Mouse (Mus musculus) hindbrain, embryonic 15.5 days (tissue): Measurements from ENCODE around the gene Asic4. TPM values are rescaled to one million over a fixed set of nuclear protein-coding genes. Genes with fewer than 3 reads are reported as not detected.

Source experiments
- ATAC-seq: fragments of 200-750 bp; cut with Nextera tagmentation; 2 replicates; pipeline ENCODE4 v1.8.0; 2017; ENCODE audit warnings: low read depth, moderate number of reproducible peaks, moderate TSS enrichment; ENCODE audit not compliant: low FRiP score
- H3K27ac ChIP-seq: fragments of 300-500 bp; sonication (generic); replicated peaks from 2 replicates; pipeline ENCODE4 v1.5.1; 2015; ENCODE audit warnings: mild to moderate bottlenecking, inconsistent platforms
- H3K27me3 ChIP-seq: fragments of 300-500 bp; sonication (generic); 2 replicates; pipeline ENCODE4 v1.6.1; 2015; ENCODE audit warnings: control low read depth, inconsistent platforms
- H3K36me3 ChIP-seq: fragments of 300-500 bp; sonication (generic); 2 replicates; pipeline ENCODE4 v1.6.1; 2015; ENCODE audit warnings: control low read depth, inconsistent platforms
- H3K4me1 ChIP-seq: fragments of 300-500 bp; sonication (generic); replicated peaks from 2 replicates; pipeline ENCODE4 v1.6.1; 2015; ENCODE audit warnings: control low read depth, inconsistent platforms
- H3K4me2 ChIP-seq: fragments of 300-500 bp; sonication (generic); 2 replicates; pipeline ENCODE4 v1.6.1; 2015; ENCODE audit warnings: moderate library complexity, mild to moderate bottlenecking, inconsistent platforms
- H3K4me3 ChIP-seq: fragments of 300-500 bp; sonication (generic); 2 replicates; pipeline ENCODE4 v1.5.1; 2015; ENCODE audit warnings: mild to moderate bottlenecking, inconsistent platforms
- H3K9ac ChIP-seq: fragments of 300-500 bp; sonication (generic); 2 replicates; pipeline ENCODE4 v1.6.1; 2015; ENCODE audit warnings: inconsistent platforms
- H3K9me3 ChIP-seq: fragments of 300-500 bp; sonication (generic); 2 replicates; pipeline ENCODE4 v1.6.1; 2016; ENCODE audit warnings: control low read depth, inconsistent platforms
- WGBS: fragments of 180-500 bp; shearing (Covaris S2); methylation state at CpG from one replicate; pipeline ENCODE4 v1.1.7; 2015; 5-methylcytosine and 5-hydroxymethylcytosine counted together
- polyA plus RNA-seq: library from polyadenylated mRNA; unstranded; fragments of >200 nt; fragmentation: Nextera tagmentation; extraction: Ambion mirVana; gene quantifications from 2 replicates; pipeline ENCODE4 v1.2.1, GENCODE M21; 2015

The Asic4 gene
- 21.2 and 22.8 TPM in 2 replicates for polyA plus RNA-seq

DNA sequence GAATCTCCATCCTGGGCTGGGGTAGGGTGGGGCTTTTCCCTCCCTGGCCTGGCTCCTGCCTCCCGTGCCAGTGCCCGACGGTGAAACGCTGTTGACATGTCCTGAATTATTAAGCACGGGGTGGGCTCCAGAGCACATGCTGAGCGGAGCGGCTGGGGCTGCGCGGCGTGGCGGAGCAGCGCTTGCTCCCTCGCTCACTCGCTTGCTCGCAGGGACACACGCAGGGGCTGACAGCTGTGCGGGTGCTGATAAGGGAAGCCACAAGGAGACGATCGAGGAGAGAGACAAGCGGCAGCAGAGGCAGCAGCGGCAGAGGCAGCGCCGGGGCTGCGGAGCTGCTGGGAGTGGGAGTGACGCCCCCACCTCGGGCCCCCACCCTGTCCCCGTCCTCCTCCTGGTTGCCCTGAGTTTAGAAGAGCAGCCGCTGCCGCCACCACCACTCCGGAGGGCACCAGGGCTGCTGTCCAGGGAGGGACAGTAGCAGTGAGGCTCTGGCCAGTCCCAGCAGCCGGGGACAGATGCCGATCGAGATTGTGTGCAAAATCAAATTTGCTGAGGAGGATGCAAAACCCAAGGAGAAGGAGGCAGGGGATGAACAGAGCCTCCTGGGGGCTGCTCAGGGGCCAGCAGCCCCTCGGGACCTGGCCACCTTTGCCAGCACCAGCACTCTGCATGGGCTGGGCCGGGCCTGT is at the start of gene Asic4:
Gene Asic4, plus strand, starts transcription at position 123 of the 692 bp plus-strand sequence.
- peak within 1 kb of the TSS; percentile 40 for H3K4me3 ChIP-seq
- ATAC-seq: 0 out of 2 replicates have a peak, but pooled peaks have one; percentile 17
- H3K9me3 ChIP-seq: no peaks in the 10 kb centered on the region
- H3K27ac ChIP-seq: peak within 1 kb of the TSS; percentile 43
- H3K4me2 ChIP-seq: peak within 1 kb of the TSS; percentile 73
- WGBS: 3% methylated on average over 35 of the region's 35 CpGs
- peak within 1 kb of the TSS; percentile 51 for H3K9ac ChIP-seq
- H3K27me3 ChIP-seq: peaks cover 15% of the 10 kb centered on the region; the same call in 1 of the 2 replicates
- peaks cover 77% of the 10 kb centered on the region for H3K4me1 ChIP-seq
- H3K36me3 ChIP-seq: no peaks in the 10 kb centered on the region

DNA sequence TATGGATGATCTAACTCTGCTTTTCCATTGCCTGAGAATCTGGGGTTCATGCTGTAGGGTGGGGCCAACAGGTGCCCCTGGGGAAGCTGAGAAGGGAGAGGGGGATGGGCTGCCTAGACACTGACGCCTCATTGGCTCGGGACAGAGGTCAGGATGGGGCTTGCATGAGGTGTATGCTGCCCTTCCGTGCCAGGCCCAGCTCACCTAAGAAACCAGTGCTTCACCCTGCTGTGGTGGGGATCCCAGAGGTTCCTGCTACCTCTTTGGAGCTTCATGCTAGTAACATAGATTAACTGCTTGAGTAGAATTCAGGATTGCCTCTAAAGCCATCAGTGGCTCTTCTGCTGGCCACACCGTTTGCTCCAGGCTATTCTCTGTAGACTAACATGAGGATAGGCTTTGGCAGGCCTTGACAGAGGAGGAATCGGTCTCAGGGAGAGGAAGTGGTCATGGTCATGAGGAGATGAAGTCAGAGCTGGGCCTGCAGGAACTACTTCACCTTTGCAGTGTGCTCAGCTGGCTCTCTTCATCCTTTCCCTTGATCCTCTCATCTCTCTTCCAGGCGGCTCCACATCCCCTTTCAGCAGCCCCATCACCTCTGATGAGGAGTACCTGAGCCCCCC is 49.6 kb upstream of the Asic4 start:
- H3K9ac ChIP-seq: no peak overlapping the region
- 45% methylated on average over 6 of the region's 6 CpGs for WGBS
- no peaks in the 10 kb centered on the region for H3K27me3 ChIP-seq
- H3K36me3 ChIP-seq: peaks cover 25% of the 10 kb centered on the region
- peaks cover 24% of the 10 kb centered on the region for H3K4me1 ChIP-seq
- H3K9me3 ChIP-seq: no peaks in the 10 kb centered on the region
- H3K27ac ChIP-seq: no peak overlapping the region
- no peak overlapping the region for H3K4me3 ChIP-seq
- no peak for ATAC-seq
- peak overlapping the region; percentile 32 for H3K4me2 ChIP-seq

DNA sequence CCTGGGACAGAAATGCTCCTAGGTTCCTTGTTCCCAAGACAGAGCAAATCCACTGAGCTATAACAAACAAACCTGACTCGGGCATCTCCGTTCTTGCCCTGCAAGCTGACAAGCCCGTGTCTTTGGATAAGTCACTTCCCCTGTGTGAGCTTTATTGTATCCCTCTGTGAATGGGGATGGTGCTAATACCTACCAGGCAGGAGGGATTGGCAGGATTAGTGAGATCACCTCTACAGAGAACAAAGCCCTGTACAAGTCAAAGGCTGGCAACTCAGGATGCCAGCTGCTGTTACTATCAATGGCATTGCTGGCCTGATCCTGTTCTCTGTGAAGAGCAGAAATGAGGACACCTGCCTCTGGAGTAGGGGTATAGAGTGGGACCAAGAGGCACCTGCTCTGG is 44.7 kb upstream of the Asic4 start:
- 83% methylated on average over 3 of the region's 3 CpGs for WGBS
- H3K4me3 ChIP-seq: no peak overlapping the region
- no peak overlapping the region for H3K27ac ChIP-seq
- H3K36me3 ChIP-seq: peaks cover 34% of the 10 kb centered on the region
- no peaks in the 10 kb centered on the region for H3K27me3 ChIP-seq
- H3K9ac ChIP-seq: no peak overlapping the region
- H3K9me3 ChIP-seq: no peaks in the 10 kb centered on the region
- ATAC-seq: no peak
- H3K4me2 ChIP-seq: no peak overlapping the region
- peaks cover under 1% of the 10 kb centered on the region for H3K4me1 ChIP-seq

DNA sequence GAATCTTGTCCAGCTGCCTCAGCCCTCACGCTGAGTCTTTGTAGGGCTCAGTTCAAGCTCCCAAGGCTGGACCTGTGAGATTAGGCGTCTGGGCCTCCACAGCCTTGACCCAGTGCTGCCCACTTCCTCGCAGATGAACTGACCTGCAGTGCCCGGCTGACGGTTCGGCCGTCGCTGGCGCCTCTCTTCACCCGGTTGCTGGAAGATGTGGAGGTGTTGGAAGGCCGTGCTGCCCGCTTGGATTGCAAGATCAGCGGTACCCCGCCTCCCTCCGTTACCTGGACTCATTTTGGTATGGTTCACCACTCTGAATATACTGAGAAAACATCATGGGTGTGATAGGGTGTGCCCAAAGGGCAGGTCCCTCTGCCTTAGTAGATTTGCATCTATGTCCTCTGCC is 44.1 kb upstream of the Asic4 start:
- H3K36me3 ChIP-seq: peaks cover 32% of the 10 kb centered on the region
- H3K4me3 ChIP-seq: no peak overlapping the region
- no peaks in the 10 kb centered on the region for H3K27me3 ChIP-seq
- H3K4me2 ChIP-seq: no peak overlapping the region
- no peak overlapping the region for H3K9ac ChIP-seq
- 93% methylated on average over 15 of the region's 15 CpGs for WGBS
- H3K4me1 ChIP-seq: no peaks in the 10 kb centered on the region
- ATAC-seq: no peak
- H3K9me3 ChIP-seq: no peaks in the 10 kb centered on the region
- H3K27ac ChIP-seq: no peak overlapping the region

DNA sequence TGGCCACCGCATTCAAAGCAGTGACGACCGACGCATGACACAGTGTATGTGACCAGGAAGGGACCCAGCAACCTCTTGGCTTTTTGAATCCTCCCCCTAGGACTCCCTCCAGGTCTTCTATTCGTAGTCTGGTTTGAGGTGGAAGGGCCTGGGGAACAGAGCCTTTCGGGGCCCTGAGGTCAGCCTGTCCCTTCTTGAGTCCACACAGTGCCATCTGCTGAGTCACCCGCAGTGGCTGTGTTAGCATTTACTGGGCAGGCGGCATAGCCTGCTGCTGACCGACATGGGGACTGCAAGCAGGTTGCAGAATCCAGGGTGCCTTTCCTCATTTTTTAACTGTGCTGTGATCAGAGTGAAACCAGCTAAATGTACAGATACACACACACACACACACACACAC is 43.2 kb upstream of the Asic4 start:
- no peak for ATAC-seq
- Histone ChIP-seq H3K9me3 (no peaks in the 10 kb centered on the region), H3K4me2 (no peak overlapping the region), H3K27ac (no peak overlapping the region), H3K27me3 (no peaks in the 10 kb centered on the region), H3K36me3 (peaks cover 24% of the 10 kb centered on the region), H3K4me3 (no peak overlapping the region), H3K4me1 (no peaks in the 10 kb centered on the region), H3K9ac (no peak overlapping the region)
- WGBS: 95% methylated on average over 9 of the region's 9 CpGs

DNA sequence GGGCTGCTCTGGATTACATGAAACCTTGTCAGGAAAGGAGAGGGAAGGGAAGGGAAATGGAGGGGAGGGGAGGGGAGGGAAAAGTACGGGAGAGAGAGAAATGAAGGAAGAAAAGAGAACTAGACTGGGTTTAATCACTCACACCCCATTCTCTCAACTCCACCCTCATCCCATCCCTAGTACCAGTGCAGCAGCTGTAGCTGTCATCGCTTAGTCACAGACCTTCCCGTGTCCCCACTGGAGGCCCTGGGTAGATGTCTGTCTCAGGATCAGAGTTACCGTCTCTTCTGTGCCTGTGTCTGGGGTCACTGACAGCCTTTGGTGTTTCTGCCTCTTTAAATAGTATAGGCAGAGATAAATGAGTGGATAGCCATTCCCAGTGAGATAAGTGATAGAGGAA is 42.0 kb upstream of the Asic4 start:
- 74% methylated on average over 4 of the region's 4 CpGs for WGBS
- Histone ChIP-seq H3K36me3 (peaks cover 15% of the 10 kb centered on the region; the same call in 1 of the 2 replicates), H3K4me1 (no peaks in the 10 kb centered on the region), H3K4me2 (no peak overlapping the region), H3K9ac (no peak overlapping the region), H3K27me3 (no peaks in the 10 kb centered on the region), H3K9me3 (no peaks in the 10 kb centered on the region), H3K27ac (no peak overlapping the region), H3K4me3 (no peak overlapping the region)
- ATAC-seq: no peak

DNA sequence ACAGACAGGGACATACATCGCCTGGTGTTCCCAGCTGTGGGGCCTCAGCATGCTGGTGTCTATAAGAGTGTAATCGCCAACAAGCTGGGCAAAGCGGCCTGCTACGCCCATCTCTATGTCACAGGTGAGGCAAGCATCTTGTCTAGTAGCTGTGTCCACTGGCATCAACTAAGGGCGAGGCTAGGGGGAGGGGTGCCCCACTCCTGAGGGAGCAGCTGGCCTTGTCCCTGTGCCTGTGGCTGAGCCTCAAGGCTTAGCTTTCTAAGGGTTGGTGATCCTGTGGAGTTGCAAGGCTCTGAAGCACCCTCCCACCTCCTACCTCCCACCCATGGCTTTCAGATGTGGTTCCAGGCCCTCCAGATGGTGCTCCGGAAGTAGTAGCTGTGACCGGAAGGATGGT is 40.3 kb upstream of the Asic4 start:
- WGBS: 95% methylated on average over 7 of the region's 7 CpGs
- H3K4me3 ChIP-seq: no peak overlapping the region
- H3K27me3 ChIP-seq: no peaks in the 10 kb centered on the region

DNA sequence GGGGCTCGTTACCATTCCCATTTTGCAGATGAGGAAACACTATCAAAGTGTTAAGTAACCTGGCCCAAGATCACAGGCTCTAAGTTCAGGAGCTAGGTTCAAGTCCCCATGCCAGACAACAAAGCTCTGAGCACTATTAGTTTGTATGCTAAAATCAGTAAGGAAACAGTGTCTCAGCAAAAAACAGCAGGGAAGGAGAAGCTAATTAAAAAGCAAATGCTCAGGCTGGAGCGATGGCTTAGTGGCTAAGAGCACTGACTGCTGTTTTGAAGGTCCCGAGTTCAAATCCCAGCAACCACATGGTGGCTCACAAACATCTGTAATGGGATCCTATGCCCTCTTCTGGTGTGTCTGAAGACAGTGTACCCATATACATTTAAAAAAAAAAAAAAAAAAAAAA is 38.0 kb upstream of the Asic4 start:
- 87% methylated on average over 3 of the region's 3 CpGs for WGBS
- Histone ChIP-seq H3K9me3 (no peaks in the 10 kb centered on the region), H3K4me3 (no peak overlapping the region), H3K4me1 (no peaks in the 10 kb centered on the region), H3K9ac (no peak overlapping the region), H3K27me3 (no peaks in the 10 kb centered on the region), H3K27ac (no peak overlapping the region), H3K36me3 (peaks cover 18% of the 10 kb centered on the region), H3K4me2 (no peak overlapping the region)
- ATAC-seq: no peak

More for the DNA sequence above, 40.3 kb upstream of the Asic4 start:
- ATAC-seq: no peak
- no peak overlapping the region for H3K9ac ChIP-seq
- no peak overlapping the region for H3K27ac ChIP-seq
- no peak overlapping the region for H3K4me2 ChIP-seq
- peaks cover 18% of the 10 kb centered on the region for H3K36me3 ChIP-seq
- H3K9me3 ChIP-seq: no peaks in the 10 kb centered on the region
- no peaks in the 10 kb centered on the region for H3K4me1 ChIP-seq

DNA sequence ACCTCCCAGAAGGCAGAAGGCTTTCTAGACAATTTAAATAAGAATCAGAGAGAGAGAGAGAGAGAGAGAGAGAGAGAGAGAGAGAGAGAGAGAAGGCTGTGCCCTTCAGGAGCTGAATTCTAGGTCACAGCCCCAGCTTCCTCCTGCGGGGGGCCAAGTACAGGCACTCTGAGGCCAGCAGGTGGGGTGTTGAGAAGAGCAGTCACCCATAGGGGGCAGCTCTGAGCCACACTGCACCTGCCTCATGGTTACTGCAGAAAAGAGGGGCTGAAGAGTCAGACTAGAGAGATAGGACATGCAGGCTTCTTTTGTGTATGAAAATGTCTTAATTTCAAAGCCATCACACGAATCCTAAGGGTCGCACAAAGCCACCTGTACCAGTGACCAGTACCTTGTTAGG is 36.5 kb upstream of the Asic4 start:
- no peak overlapping the region for H3K4me3 ChIP-seq
- no peak overlapping the region for H3K27ac ChIP-seq
- peaks cover 15% of the 10 kb centered on the region for H3K36me3 ChIP-seq
- no peaks in the 10 kb centered on the region; the same call in 1 of the 2 replicates for H3K27me3 ChIP-seq
- WGBS: 60% methylated on average over 3 of the region's 3 CpGs
- no peaks in the 10 kb centered on the region for H3K4me1 ChIP-seq
- no peak for ATAC-seq
- no peak overlapping the region for H3K9ac ChIP-seq
- H3K4me2 ChIP-seq: no peak overlapping the region
- H3K9me3 ChIP-seq: no peaks in the 10 kb centered on the region

DNA sequence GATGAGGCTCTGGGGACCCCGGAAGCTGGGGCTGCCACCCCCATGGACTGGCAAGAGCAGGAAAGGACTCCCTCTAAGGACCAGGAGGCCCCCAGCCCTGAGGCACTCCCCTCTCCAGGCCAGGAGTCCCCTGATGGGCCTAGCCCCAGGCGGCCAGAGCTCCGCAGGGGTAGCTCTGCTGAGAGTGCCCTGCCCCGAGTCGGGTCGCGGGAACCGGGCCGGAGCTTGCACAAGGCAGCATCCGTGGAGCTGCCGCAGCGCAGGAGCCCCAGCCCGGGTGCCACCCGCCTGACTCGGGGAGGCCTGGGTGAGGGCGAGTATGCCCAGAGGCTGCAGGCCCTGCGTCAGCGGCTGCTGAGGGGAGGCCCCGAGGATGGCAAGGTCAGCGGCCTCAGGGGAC is 28.4 kb upstream of the Asic4 start:
- 9% methylated on average over 20 of the region's 20 CpGs for WGBS
- Histone ChIP-seq H3K4me3 (peak overlapping the region; percentile 23; the same call in 1 of the 2 replicates), H3K27ac (no peak overlapping the region), H3K36me3 (0 out of 2 replicates have a peak, but pooled peaks cover 3% of the 10 kb centered on the region), H3K9me3 (no peaks in the 10 kb centered on the region), H3K4me2 (peak overlapping the region; percentile 54; the same call in 1 of the 2 replicates), H3K9ac (no peak overlapping the region), H3K4me1 (peaks cover 23% of the 10 kb centered on the region), H3K27me3 (peaks cover 36% of the 10 kb centered on the region)
- ATAC-seq: no peak

DNA sequence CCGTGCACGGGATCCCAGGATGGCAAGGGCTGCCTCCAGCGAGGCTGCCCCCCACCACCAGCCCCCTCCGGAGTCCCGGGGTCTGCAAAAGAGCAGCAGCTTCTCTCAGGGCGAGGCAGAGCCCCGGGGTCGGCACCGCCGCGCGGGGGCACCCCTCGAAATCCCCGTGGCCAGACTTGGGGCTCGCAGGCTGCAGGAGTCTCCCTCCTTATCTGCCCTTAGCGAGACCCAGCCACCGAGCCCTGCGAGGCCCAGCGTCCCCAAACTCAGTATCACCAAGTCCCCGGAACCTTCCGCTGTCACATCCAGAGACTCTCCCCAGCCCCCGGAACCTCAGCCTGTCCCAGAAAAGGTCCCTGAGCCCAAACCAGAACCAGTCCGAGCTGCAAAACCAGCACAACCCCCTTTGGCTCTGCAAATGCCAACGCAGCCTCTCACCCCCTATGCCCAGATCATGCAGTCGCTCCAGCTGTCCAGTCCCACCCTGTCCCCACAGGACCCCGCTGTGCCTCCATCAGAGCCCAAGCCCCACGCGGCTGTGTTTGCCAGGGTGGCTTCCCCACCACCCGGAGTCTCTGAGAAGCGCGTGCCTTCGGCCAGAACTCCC is 27.9 kb upstream of the Asic4 start:
- H3K27me3 ChIP-seq: peaks cover 36% of the 10 kb centered on the region
- no peaks in the 10 kb centered on the region for H3K36me3 ChIP-seq
- WGBS: 7% methylated on average over 29 of the region's 32 CpGs
- H3K9ac ChIP-seq: no peak overlapping the region
- H3K27ac ChIP-seq: no peak overlapping the region
- H3K9me3 ChIP-seq: no peaks in the 10 kb centered on the region
- ATAC-seq: no peak
- H3K4me2 ChIP-seq: peak overlapping the region; percentile 54
- peaks cover 23% of the 10 kb centered on the region for H3K4me1 ChIP-seq
- H3K4me3 ChIP-seq: peak overlapping the region; percentile 23

DNA sequence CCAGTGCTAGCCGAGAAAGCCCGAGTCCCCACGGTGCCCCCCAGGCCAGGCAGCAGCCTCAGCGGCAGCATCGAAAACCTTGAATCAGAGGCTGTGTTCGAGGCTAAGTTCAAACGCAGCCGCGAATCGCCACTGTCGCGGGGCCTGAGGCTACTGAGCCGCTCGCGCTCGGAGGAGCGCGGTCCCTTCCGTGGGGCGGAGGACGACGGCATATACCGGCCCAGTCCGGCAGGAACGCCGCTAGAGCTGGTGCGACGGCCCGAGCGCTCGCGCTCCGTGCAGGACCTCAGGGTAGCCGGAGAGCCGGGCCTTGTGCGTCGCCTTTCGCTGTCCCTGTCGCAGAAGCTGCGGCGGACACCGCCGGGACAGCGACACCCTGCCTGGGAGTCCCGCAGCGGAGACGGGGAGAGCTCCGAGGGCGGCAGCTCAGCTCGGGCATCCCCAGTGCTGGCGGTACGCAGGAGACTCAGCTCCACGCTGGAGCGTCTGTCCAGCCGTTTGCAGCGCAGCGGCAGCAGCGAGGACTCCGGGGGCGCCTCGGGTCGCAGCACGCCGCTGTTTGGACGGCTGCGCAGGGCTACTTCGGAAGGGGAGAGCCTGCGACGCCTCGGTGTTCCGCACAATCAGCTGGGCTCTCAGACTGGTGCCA is 27.3 kb upstream of the Asic4 start:
- H3K4me1 ChIP-seq: peaks cover 23% of the 10 kb centered on the region
- H3K27ac ChIP-seq: no peak overlapping the region
- peaks cover 36% of the 10 kb centered on the region for H3K27me3 ChIP-seq
- H3K9me3 ChIP-seq: no peaks in the 10 kb centered on the region
- H3K4me3 ChIP-seq: peak overlapping the region; percentile 23
- peak; percentile 50; the same call in 1 of the 2 replicates for ATAC-seq
- peak overlapping the region; percentile 54 for H3K4me2 ChIP-seq
- no peaks in the 10 kb centered on the region for H3K36me3 ChIP-seq
- WGBS: 3% methylated on average over 69 of the region's 71 CpGs
- H3K9ac ChIP-seq: peak overlapping the region; percentile 21; the same call in 1 of the 2 replicates
